Mouse (Mus musculus): ENCODE results near the gene Rapgef1. TPM values are rescaled to one million over a fixed set of nuclear protein-coding genes. Genes with fewer than 3 reads are reported as not detected.

Rapgef1 gene
- polyA plus RNA-seq, 1 experiment from 2014 or later: 15.1 TPM

DNA sequence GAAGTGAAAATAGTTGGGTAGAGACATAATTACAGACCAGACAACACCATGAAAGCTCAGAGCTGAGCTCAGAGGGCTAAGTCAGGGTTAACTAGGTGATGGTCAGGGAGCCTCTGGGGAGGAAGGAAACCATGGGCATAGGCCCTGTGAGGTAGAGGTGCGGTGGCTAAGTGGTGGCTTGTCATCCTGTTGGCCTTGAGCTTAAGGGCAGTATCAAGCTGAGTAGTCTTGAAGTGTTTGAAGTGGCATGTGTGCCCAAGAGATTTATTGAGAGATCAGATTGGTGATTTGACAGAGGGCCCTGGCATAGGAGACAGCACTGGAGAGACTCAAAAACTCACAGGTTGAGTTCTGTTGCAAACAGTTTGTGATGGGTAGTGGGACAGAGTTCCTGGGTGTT lies 36.6 kb downstream of the Rapgef1 start:
- Histone ChIP-seq H3K27ac (ENCODE audit: low read depth) (no peak overlapping the region), H3K9ac (ENCODE audit: low read length) (no peak overlapping the region), H3K4me1 (replicated peaks; ENCODE audit: control insufficient read depth, insufficient read depth, low read length) (0 out of 2 replicates have a peak, but pooled peaks cover 5% of the 10 kb centered on the region), H3K36me3 (ENCODE audit: control insufficient read depth, insufficient read depth, low read length) (no peaks in the 10 kb centered on the region), H3K9me3 (ENCODE audit: control insufficient read depth, low read length) (no peaks in the 10 kb centered on the region), H3K4me2 (ENCODE audit: low read length) (no peak overlapping the region), H3K4me3 (ENCODE audit: low read depth, low read length) (no peak overlapping the region), H3K27me3 (replicated peaks; ENCODE audit: control insufficient read depth, insufficient read depth, low read length) (no peaks in the 10 kb centered on the region)
- DNase-seq (ENCODE audit: low spot score): no peak
- no peak for ATAC-seq (replicated peaks; ENCODE audit: low FRiP score, low TSS enrichment, low read depth)
- WGBS: 91% methylated on average over 1 of the region's 1 CpGs

DNA sequence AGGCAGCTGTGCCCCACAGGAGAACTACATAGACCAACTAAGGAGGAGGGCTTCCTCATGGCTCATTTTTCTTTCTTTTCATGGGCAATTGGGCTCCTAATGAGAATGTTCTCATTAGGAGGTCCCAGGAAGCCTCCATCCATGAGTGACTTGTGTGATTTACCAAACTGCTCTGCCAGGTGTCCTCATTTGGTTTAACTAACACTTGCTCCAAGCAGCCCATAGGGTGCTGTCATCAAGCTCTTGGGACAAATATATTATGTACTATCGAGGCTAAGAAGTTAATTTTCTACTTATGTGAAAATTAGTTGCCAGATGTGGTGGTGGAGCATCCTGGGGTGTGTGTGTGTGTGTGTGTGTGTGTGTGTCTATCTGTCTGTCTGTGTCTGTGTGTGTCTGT lies 37.6 kb downstream of the Rapgef1 start:
- ATAC-seq (replicated peaks; ENCODE audit: low FRiP score, low TSS enrichment, low read depth) (no peak), DNase-seq (ENCODE audit: low spot score) (no peak)
- peaks cover 5% of the 10 kb centered on the region; the same call in 1 of the 2 replicates for H3K4me1 ChIP-seq (replicated peaks; ENCODE audit: control insufficient read depth, insufficient read depth, low read length)

DNA sequence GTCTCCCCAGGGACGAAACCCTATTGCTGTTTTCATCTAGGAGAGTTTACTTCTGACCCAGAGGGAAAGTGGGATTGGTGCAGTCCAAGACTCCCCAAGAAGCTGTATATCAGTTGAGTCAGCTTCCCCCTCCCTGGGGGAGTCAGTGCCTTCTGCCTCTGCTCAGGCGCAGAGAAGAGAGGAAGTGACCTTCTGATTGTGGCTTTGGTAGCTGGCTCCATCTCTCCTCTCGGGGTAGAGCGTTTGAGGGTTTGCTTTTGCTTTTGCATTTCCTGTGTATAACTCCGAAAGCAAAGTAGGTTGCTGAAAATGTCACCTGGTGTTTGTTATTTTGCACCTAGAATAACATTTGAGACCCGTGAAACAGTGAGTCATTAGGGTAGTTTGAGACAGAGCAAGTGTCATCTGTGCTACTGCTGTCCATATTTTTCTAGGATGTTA lies 42.3 kb downstream of the Rapgef1 start:
- no peaks in the 10 kb centered on the region for H3K36me3 ChIP-seq (ENCODE audit: control insufficient read depth, insufficient read depth, low read length)
- H3K9ac ChIP-seq (ENCODE audit: low read length): no peak overlapping the region
- ATAC-seq (replicated peaks; ENCODE audit: low FRiP score, low TSS enrichment, low read depth) (no peak), DNase-seq (ENCODE audit: low spot score) (no peak)
- peaks cover 25% of the 10 kb centered on the region for H3K4me1 ChIP-seq (replicated peaks; ENCODE audit: control insufficient read depth, insufficient read depth, low read length)
- H3K4me3 ChIP-seq (ENCODE audit: low read depth, low read length): no peak overlapping the region
- 58% methylated on average over 5 of the region's 6 CpGs for WGBS
- H3K4me2 ChIP-seq (ENCODE audit: low read length): no peak overlapping the region
- H3K9me3 ChIP-seq (ENCODE audit: control insufficient read depth, low read length): no peaks in the 10 kb centered on the region
- no peaks in the 10 kb centered on the region for H3K27me3 ChIP-seq (replicated peaks; ENCODE audit: control insufficient read depth, insufficient read depth, low read length)
- H3K27ac ChIP-seq (ENCODE audit: low read depth): no peak overlapping the region; the same call in 1 of the 2 replicates

More for the DNA sequence above, 37.6 kb downstream of the Rapgef1 start:
- H3K4me3 ChIP-seq (ENCODE audit: low read depth, low read length): no peak overlapping the region
- H3K36me3 ChIP-seq (ENCODE audit: control insufficient read depth, insufficient read depth, low read length): no peaks in the 10 kb centered on the region
- no peak overlapping the region for H3K9ac ChIP-seq (ENCODE audit: low read length)
- WGBS: 86% methylated on average over 1 of the region's 1 CpGs
- no peak overlapping the region for H3K27ac ChIP-seq (ENCODE audit: low read depth)
- no peaks in the 10 kb centered on the region for H3K27me3 ChIP-seq (replicated peaks; ENCODE audit: control insufficient read depth, insufficient read depth, low read length)
- H3K4me2 ChIP-seq (ENCODE audit: low read length): no peak overlapping the region
- H3K9me3 ChIP-seq (ENCODE audit: control insufficient read depth, low read length): no peaks in the 10 kb centered on the region

DNA sequence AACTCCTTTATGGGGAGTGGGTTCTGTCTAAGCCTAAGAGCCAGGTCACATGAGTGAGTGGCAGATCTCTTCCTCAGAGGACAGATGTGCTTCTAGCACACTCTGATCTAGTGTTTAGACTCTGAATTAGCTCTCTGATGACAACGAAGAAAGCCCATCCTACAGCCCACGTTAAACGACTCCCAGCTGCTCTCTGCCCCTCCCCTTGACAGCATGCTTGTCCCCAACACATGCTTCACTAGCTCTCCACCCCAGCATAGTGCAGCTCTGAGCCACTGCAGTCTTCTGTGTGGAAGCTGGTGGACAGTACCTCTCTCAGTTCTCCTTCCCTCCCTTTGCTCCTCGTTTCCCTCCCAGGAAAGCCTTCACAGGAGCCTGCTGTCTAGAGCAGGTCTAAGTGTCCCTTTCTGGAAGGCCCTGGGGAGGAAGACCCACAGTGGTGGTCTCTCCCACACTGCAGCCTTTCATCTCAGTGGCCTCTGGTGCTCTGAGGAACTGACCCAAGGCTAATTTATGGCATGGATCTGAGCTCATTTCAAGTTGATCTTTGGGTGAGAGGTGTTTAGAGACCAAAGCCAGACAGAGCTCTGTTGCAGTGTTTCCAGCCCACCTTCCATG lies 43.8 kb downstream of the Rapgef1 start:
- H3K36me3 ChIP-seq (ENCODE audit: control insufficient read depth, insufficient read depth, low read length): no peaks in the 10 kb centered on the region
- H3K9me3 ChIP-seq (ENCODE audit: control insufficient read depth, low read length): no peaks in the 10 kb centered on the region
- WGBS: 13% methylated on average over 4 of the region's 4 CpGs
- no peak overlapping the region for H3K27ac ChIP-seq (ENCODE audit: low read depth)
- peaks cover 30% of the 10 kb centered on the region for H3K4me1 ChIP-seq (replicated peaks; ENCODE audit: control insufficient read depth, insufficient read depth, low read length)
- no peaks in the 10 kb centered on the region for H3K27me3 ChIP-seq (replicated peaks; ENCODE audit: control insufficient read depth, insufficient read depth, low read length)
- no peak for DNase-seq (ENCODE audit: low spot score)
- no peak overlapping the region for H3K9ac ChIP-seq (ENCODE audit: low read length)
- H3K4me3 ChIP-seq (ENCODE audit: low read depth, low read length): no peak overlapping the region
- ATAC-seq (replicated peaks; ENCODE audit: low FRiP score, low TSS enrichment, low read depth): no peak
- no peak overlapping the region for H3K4me2 ChIP-seq (ENCODE audit: low read length)

DNA sequence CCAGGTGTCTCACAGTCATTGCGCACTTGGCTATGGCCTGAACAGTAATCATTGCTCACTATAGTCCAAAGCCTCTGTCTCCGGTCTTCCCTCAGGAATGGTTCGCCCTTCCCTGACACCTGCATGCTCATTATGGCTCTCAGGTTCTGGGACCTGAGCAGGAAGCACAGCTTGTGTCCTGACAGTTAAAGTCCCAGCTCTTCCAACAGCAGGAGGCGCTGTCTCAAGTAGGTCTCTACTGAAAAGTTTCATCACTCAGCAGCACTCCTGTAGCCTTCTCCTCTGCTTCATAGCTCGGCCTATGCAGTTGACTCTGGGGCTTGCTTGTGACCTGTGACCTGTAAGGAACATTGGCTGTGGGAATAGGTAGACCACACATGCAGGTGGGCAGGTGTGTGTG lies 45.9 kb downstream of the Rapgef1 start:
- DNase-seq (ENCODE audit: low spot score) (no peak), ATAC-seq (replicated peaks; ENCODE audit: low FRiP score, low TSS enrichment, low read depth) (no peak)
- no peak overlapping the region for H3K27ac ChIP-seq (ENCODE audit: low read depth)
- H3K4me1 ChIP-seq (replicated peaks; ENCODE audit: control insufficient read depth, insufficient read depth, low read length): peaks cover 33% of the 10 kb centered on the region
- WGBS: 88% methylated on average over 5 of the region's 5 CpGs
- no peak overlapping the region for H3K4me3 ChIP-seq (ENCODE audit: low read depth, low read length)
- no peaks in the 10 kb centered on the region for H3K36me3 ChIP-seq (ENCODE audit: control insufficient read depth, insufficient read depth, low read length)
- no peak overlapping the region for H3K9ac ChIP-seq (ENCODE audit: low read length)
- H3K4me2 ChIP-seq (ENCODE audit: low read length): no peak overlapping the region
- H3K9me3 ChIP-seq (ENCODE audit: control insufficient read depth, low read length): no peaks in the 10 kb centered on the region
- H3K27me3 ChIP-seq (replicated peaks; ENCODE audit: control insufficient read depth, insufficient read depth, low read length): no peaks in the 10 kb centered on the region

DNA sequence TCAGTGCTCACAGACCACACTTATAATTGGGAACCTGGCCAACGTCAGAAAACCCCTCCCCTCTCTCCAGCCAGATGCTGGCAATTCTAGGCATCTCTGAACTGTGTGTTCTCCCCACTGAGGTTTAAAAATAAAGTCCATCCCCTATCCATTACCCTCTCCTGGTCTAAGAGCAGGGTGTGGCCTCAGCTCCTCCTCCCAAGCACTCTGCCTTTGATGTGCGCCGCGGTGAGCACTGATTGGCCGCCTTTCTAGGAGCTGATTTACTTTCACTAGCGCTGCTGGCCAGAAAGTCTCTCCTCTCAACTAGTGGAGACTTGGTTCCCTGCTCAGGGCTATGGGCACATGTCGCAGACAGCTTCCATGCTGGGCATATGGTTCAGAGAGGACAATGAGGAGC lies 47.1 kb downstream of the Rapgef1 start:
- Histone ChIP-seq H3K4me2 (ENCODE audit: low read length) (no peak overlapping the region), H3K9me3 (ENCODE audit: control insufficient read depth, low read length) (no peaks in the 10 kb centered on the region), H3K4me1 (replicated peaks; ENCODE audit: control insufficient read depth, insufficient read depth, low read length) (peaks cover 36% of the 10 kb centered on the region), H3K9ac (ENCODE audit: low read length) (no peak overlapping the region), H3K4me3 (ENCODE audit: low read depth, low read length) (no peak overlapping the region), H3K36me3 (ENCODE audit: control insufficient read depth, insufficient read depth, low read length) (no peaks in the 10 kb centered on the region), H3K27ac (ENCODE audit: low read depth) (no peak overlapping the region), H3K27me3 (replicated peaks; ENCODE audit: control insufficient read depth, insufficient read depth, low read length) (no peaks in the 10 kb centered on the region)
- WGBS: 9% methylated on average over 7 of the region's 7 CpGs
- ATAC-seq (replicated peaks; ENCODE audit: low FRiP score, low TSS enrichment, low read depth) (peak; percentile 60; the same call in 1 of the 2 replicates), DNase-seq (ENCODE audit: low spot score) (peak; percentile 71)

DNA sequence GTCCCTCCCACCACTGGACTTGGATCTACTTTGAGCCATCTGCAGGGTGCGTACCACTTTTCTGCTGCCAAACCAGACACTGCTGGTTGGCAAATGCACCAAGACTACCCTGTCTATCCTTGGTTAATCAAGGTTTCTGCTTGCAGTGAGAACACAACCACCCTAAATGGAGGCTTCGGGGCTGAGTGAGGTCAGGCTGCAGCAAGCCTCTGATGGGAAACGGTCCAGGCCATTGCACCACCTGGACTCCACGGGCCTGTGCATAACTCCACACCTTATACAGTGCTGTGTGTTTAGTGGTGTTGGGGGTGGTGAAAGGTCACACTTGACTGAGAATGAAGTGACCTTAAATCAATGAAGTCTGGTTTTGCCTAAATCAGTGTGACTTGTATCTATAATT lies 47.6 kb downstream of the Rapgef1 start:
- Histone ChIP-seq H3K4me2 (ENCODE audit: low read length) (no peak overlapping the region), H3K27me3 (replicated peaks; ENCODE audit: control insufficient read depth, insufficient read depth, low read length) (no peaks in the 10 kb centered on the region), H3K4me1 (replicated peaks; ENCODE audit: control insufficient read depth, insufficient read depth, low read length) (peaks cover 36% of the 10 kb centered on the region), H3K9me3 (ENCODE audit: control insufficient read depth, low read length) (no peaks in the 10 kb centered on the region), H3K4me3 (ENCODE audit: low read depth, low read length) (no peak overlapping the region), H3K9ac (ENCODE audit: low read length) (no peak overlapping the region), H3K36me3 (ENCODE audit: control insufficient read depth, insufficient read depth, low read length) (no peaks in the 10 kb centered on the region), H3K27ac (ENCODE audit: low read depth) (no peak overlapping the region)
- 82% methylated on average over 4 of the region's 4 CpGs for WGBS
- DNase-seq (ENCODE audit: low spot score) (no peak), ATAC-seq (replicated peaks; ENCODE audit: low FRiP score, low TSS enrichment, low read depth) (no peak)

DNA sequence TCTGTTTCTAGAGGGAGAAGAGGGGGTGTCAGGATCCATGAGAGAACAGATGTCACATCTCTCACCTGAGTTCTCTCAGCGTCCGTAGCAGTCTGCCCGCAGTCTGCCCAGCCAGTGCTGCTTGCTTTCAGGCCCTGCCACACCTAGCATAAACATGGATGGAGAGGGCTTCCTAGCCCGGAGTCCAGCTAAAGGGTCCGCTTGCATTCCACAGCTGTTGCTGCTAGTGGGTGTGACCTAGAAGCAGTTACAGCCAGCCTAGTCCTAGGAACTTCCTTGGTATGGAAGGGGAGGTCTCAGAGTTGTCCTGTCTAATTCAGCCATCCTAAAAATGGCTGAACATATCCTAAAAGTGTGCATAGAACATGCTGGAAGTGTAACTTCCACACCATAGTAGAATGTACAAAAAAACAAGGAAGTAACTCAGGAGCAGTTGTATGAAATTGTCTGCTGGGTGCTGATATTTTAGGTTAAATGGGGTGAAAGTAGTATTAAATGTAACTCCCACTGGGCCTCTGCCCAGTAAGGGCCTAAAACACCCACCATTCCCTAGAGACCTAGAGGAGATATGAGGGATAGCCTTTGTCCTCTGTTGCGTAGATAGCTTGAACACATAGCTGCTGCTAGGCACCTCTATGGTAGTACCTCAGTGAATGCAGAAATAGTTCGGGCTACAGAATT lies 48.6 kb downstream of the Rapgef1 start:
- Histone ChIP-seq H3K4me1 (replicated peaks; ENCODE audit: control insufficient read depth, insufficient read depth, low read length) (peaks cover 28% of the 10 kb centered on the region), H3K36me3 (ENCODE audit: control insufficient read depth, insufficient read depth, low read length) (no peaks in the 10 kb centered on the region), H3K4me3 (ENCODE audit: low read depth, low read length) (no peak overlapping the region), H3K9ac (ENCODE audit: low read length) (no peak overlapping the region), H3K9me3 (ENCODE audit: control insufficient read depth, low read length) (no peaks in the 10 kb centered on the region), H3K27ac (ENCODE audit: low read depth) (no peak overlapping the region), H3K27me3 (replicated peaks; ENCODE audit: control insufficient read depth, insufficient read depth, low read length) (no peaks in the 10 kb centered on the region), H3K4me2 (ENCODE audit: low read length) (no peak overlapping the region)
- no peak for ATAC-seq (replicated peaks; ENCODE audit: low FRiP score, low TSS enrichment, low read depth)
- 52% methylated on average over 7 of the region's 7 CpGs for WGBS
- no peak for DNase-seq (ENCODE audit: low spot score)

DNA sequence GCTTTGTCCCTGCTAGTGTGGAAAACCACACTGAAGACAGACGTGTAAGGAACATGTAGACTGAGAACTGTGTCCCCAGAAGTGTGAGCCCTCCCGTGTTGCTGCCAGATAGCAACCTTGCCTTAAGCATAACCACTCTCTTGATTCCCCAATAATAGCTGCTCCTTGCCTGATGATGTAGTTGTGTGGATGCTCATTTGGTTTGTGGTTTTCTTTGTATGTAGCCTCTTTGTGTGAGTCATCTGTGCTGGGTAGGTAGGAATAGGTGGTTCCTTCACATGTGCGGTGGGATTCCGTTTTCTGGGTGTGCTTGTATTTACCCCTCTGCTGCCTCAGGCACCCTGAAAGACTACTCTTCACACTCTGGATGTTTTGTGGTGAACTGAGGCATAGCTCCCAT lies 49.4 kb downstream of the Rapgef1 start:
- Histone ChIP-seq H3K9me3 (ENCODE audit: control insufficient read depth, low read length) (no peaks in the 10 kb centered on the region), H3K27ac (ENCODE audit: low read depth) (no peak overlapping the region), H3K9ac (ENCODE audit: low read length) (no peak overlapping the region), H3K4me1 (replicated peaks; ENCODE audit: control insufficient read depth, insufficient read depth, low read length) (peaks cover 22% of the 10 kb centered on the region), H3K36me3 (ENCODE audit: control insufficient read depth, insufficient read depth, low read length) (no peaks in the 10 kb centered on the region), H3K4me3 (ENCODE audit: low read depth, low read length) (no peak overlapping the region), H3K27me3 (replicated peaks; ENCODE audit: control insufficient read depth, insufficient read depth, low read length) (no peaks in the 10 kb centered on the region), H3K4me2 (ENCODE audit: low read length) (no peak overlapping the region)
- ATAC-seq (replicated peaks; ENCODE audit: low FRiP score, low TSS enrichment, low read depth): no peak
- 90% methylated on average over 4 of the region's 4 CpGs for WGBS
- no peak for DNase-seq (ENCODE audit: low spot score)

Data from intestine, embryonic 14.5 days (tissue).